Mouse (Mus musculus) cerebellum, adult 2 months (tissue): ENCODE measurements around the gene Zg16. TPM values are rescaled to one million over a fixed set of nuclear protein-coding genes. Genes with fewer than 3 reads are reported as not detected.

Experiments
- DNase-seq, 2 experiments: peaks; one replicate each; pipeline ENCODE4 v3.0.0; 2021
- H3K27ac ChIP-seq: fragments of 200-500 bp; 2 replicates; pipeline ENCODE4 v1.5.1; 2012; ENCODE audit warnings: low read length, control low read depth, inconsistent platforms; ENCODE audit not compliant: insufficient read depth
- H3K27me3 ChIP-seq: fragments of 200-500 bp; 2 replicates; pipeline ENCODE4 v1.6.1; 2012; ENCODE audit warnings: inconsistent platforms, mild to moderate bottlenecking, low read length, moderate library complexity; ENCODE audit not compliant: control insufficient read depth, insufficient read depth
- H3K4me1 ChIP-seq: fragments of 200-500 bp; 2 replicates; pipeline ENCODE4 v1.6.1; 2011; ENCODE audit warnings: low read length; ENCODE audit not compliant: control insufficient read depth, insufficient read depth
- H3K4me3 ChIP-seq: fragments of 200-500 bp; replicated peaks from 2 replicates; pipeline ENCODE3; 2011; ENCODE audit warnings: mild to moderate bottlenecking, low read depth, low read length, control low read depth; ENCODE audit not compliant: insufficient read depth
- CTCF ChIP-seq: fragments of 200-500 bp; IDR thresholded peaks from 2 replicates; pipeline ENCODE4 v1.5.1; 2011; ENCODE audit warnings: low read depth, mild to moderate bottlenecking, control low read depth, low read length, moderate library complexity, borderline replicate concordance; ENCODE audit not compliant: insufficient read depth
- POLR2A ChIP-seq: fragments of 200-500 bp; IDR thresholded peaks from 2 replicates; pipeline ENCODE4 v1.6.1; 2011; ENCODE audit warnings: low read length, control low read depth, borderline replicate concordance; ENCODE audit not compliant: insufficient read depth
- WGBS: fragments of 180-500 bp; shearing (Covaris S2); methylation state at CpG from one replicate; pipeline ENCODE4 v1.1.7; 2018; 5-methylcytosine and 5-hydroxymethylcytosine counted together
- polyA plus RNA-seq: library from polyadenylated mRNA; depleted of rRNA; stranded (reverse); fragments of >200 nt; gene quantifications from 2 replicates; pipeline ENCODE4 v1.2.3, GENCODE M21; 2012

Zg16 gene
- polyA plus RNA-seq, 1 experiment = 0.34 TPM

DNA sequence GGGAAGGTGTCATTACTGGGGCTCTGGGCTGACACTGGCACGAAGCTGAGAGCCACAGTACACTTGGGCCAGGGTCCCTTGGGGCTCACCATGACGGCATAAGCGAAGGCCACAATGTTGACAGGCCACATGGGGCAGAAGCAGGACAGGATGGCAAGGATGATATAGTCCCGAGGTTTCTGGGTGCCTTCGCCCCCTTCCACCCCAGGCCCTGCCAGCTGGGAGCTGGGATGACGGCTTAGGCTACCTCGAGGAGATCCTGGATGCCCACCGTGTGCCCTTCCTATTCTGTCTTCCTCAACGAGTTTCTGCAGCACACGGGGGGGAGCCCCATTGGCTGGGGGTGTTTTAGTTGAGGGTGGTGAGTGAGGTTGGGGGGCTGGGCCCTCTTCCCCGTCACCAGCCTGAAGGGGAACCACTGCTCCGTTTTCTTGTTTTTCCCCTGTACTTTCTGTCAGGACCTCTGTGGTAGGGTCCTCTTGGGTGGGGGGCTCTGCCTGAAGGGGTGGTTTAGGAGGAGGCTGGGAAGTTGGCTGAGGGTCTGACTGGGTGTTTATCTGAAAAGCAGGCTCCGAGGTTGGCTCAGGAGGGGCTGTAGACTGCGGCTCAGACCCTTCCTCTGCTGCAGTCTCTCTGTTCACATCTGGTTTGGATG lies 67.7 kb downstream of the Zg16 start:
- 8% methylated on average over 14 of the region's 14 CpGs for WGBS
- peaks cover 33% of the 10 kb centered on the region for H3K4me1 ChIP-seq

DNA sequence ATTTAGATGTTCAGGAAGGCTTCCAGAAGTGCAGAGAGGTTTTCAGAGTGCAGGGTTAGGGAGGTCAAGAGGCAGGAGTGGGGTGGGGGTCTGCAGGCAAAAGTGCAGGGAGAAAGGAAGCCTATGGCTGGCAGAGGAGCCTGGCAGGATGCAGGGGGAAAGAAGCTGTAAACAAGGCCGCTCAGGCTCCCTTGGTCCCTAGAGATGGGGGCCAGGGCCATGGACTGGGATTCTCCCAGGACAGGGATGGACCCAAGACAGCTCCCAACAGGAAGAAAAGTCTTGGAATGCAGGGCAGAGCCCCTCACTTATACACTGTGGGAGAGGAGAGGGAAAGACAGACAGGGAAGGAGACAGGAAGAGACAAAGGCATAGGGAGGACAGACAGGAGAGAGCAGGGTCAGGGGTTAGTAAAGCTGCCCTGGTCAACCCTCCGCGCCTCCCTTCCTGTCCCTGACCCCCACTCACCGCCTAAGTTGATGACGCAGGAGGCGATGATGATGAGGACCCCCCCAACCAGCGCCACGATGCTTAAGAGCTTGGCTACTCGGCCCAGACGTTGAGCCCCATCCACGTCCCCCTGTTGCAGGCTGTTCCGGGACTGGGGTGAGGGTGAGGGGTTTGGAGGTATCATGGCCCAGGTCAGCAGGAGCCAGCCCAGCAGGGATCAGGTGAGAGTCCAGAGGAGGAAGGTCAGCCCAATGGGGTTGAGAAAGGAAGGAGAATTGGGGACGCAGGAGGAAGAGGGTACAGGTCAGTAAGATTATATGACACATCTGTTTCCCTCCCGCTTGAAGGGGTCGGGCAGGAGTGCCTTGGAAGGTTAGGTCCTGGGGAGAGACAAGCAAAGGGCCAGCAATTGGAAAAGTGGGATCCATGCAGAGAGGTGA lies 68.5 kb downstream of the Zg16 start:
- H3K27ac ChIP-seq = peak overlapping the region; percentile 91
- no peak for TF ChIP-seq CTCF
- no peak for TF ChIP-seq POLR2A
- 39% methylated on average over 15 of the region's 15 CpGs for WGBS
- DNase-seq = peak; percentile 38 to 59
- peaks cover 30% of the 10 kb centered on the region for H3K4me1 ChIP-seq
- H3K27me3 ChIP-seq = no peaks in the 10 kb centered on the region
- H3K4me3 ChIP-seq = peak overlapping the region; percentile 80

More for the DNA sequence above, 67.7 kb downstream of the Zg16 start:
- peak overlapping the region; percentile 91 for H3K27ac ChIP-seq
- H3K27me3 ChIP-seq = no peaks in the 10 kb centered on the region
- no peak for TF ChIP-seq POLR2A
- TF ChIP-seq CTCF = no peak
- no peak for DNase-seq
- H3K4me3 ChIP-seq = peak overlapping the region; percentile 80

DNA sequence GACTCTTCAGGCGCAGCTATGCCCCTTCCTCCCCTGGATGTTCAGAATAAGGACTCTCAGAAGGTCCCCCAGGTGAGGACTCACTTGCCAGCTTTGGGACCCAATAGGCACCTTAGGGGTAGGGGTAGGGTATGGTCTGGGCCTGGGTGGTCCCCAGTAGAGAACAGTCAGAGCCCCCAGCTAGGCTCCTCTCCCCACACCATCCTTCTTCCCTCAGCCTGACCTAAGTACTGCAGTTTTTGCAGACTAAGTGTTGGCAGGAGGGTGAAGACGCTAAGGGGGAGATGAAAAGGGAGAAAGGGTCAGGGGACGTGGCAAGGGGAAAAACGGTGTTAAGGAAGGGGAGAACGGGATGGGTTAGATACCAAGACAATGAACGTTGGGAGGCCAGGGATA lies 69.2 kb downstream of the Zg16 start:
- no peak for TF ChIP-seq CTCF
- no peak for TF ChIP-seq POLR2A
- H3K4me1 ChIP-seq = peaks cover 27% of the 10 kb centered on the region
- peak overlapping the region; percentile 91 for H3K27ac ChIP-seq
- no peaks in the 10 kb centered on the region for H3K27me3 ChIP-seq
- 22% methylated on average over 6 of the region's 6 CpGs for WGBS
- peak overlapping the region; percentile 80 for H3K4me3 ChIP-seq
- DNase-seq = peak in 1 of 2 experiments; percentile 50

DNA sequence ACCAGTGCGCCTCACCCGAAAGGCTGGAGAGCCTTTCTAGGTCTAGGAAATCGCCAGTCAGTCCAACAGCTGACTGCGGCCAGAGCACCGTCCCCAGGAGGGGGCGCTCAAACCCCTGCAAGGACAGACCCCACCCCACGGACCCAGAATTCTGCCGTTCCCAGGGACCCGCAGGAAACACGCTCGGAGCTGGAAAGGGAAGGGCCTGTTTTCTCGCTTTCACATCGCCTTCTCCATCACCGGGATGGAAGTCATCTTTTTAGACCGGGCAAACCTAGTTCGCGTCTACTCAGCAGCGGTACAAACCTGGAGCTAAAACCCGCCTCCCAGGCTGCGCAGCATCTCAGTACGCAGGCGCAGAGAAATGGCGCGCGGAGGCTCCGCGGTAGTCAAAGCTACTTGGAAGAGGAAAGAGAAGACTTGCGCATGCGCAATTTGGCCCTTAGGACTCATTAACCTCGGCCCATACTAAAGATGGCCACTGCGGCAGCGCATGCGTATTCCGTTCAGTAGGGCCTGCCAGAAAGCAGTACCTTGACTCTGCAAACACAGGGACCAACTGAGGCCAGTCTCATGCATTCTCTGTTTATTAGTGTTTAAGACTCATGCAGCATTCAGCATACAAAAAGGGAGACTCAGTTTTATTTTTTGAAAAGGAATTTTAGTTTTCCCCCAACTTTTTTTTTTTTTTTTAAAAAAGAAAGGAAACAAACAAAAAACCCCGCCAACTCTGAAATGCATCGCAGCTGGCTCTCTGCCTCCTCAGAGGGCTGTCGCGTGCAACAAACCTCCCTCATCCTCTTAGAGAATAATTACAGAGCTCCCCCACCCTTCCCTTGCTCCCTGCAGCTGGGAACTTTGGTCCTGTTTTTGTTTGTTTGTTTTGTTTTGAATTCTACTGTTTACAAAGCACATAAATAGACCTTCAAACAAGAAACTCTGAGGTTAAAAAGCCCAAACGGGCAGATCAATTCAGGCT lies 69.9 kb downstream of the Zg16 start, which contains the start of gene Pagr1a:
Gene Pagr1a, minus strand, starts transcription at position 382 of the 979 bp plus-strand sequence.
- peak; percentile 98 for DNase-seq
- H3K4me1 ChIP-seq = peaks cover 28% of the 10 kb centered on the region
- H3K27ac ChIP-seq = peak within 1 kb of the TSS; percentile 98
- H3K27me3 ChIP-seq = no peaks in the 10 kb centered on the region
- WGBS = under 1% methylated on average over 39 of the region's 39 CpGs
- peak; percentile 86 for TF ChIP-seq POLR2A
- TF ChIP-seq CTCF = peak; percentile 74; the same call in 1 of the 2 replicates
- peak within 1 kb of the TSS; percentile 93 for H3K4me3 ChIP-seq

DNA sequence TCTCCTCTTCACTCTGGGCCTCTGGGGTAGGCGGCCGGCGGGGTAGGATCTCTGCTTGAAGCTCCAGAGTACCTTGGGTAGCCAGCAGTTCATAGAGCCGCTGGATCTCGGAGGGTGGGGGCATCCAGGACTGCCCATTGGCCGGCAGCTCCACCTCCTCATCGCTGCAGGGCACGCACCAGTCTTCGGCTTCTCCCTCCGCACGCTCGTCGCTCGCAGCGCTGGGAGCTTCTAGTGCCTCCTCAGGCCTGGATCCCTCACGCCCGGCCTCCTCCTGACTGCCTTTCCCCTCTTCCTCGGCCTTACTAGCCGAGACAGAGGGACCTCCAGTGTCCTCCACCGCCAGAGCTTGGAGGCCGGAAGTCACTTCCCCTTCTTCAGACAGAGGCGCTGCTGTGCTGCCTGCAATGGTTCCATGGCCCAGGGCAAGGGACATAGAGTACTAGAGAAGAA lies 70.6 kb downstream of the Zg16 start:
- Histone ChIP-seq H3K27ac (peak overlapping the region; percentile 98), H3K4me3 (peak overlapping the region; percentile 93), H3K4me1 (peaks cover 26% of the 10 kb centered on the region), H3K27me3 (no peaks in the 10 kb centered on the region)
- peak in 1 of 2 experiments; percentile 76 for DNase-seq
- TF ChIP-seq POLR2A (peak; percentile 49), CTCF (no peak)
- WGBS = under 1% methylated on average over 22 of the region's 22 CpGs

DNA sequence TGATC lies 70.8 kb downstream of the Zg16 start, which contains the start of gene Pagr1b:
Gene Pagr1b, minus strand, starts transcription at position 4 of the 5 bp plus-strand sequence.
- no peak for DNase-seq
- Histone ChIP-seq H3K4me1 (peaks cover 25% of the 10 kb centered on the region), H3K27me3 (no peaks in the 10 kb centered on the region), H3K27ac (peak within 1 kb of the TSS; percentile 98), H3K4me3 (peak within 1 kb of the TSS; percentile 93)
- no peak for TF ChIP-seq CTCF
- TF ChIP-seq POLR2A = no peak

DNA sequence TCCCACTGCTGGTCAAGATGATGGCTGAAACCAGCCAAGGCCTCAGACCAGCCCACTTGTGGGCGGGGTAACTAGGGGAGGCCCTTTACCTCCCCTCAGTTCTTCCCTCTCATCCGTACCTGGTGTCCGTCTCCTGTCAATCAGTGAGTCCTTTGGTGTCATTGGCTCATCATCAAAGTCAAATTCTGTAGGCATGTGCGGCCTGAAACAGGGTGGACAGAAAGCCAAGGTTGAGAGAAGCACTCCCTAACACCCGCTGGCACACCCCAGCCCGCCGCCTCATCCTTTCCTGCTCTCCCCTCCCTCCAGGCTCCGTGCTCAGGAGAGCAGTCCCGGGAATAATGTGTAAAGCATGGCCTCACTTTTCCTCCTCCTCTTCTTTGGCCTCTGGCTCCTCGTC lies 71.0 kb downstream of the Zg16 start:
- Histone ChIP-seq H3K4me1 (peaks cover 25% of the 10 kb centered on the region), H3K27me3 (no peaks in the 10 kb centered on the region), H3K27ac (peak overlapping the region; percentile 98), H3K4me3 (peak overlapping the region; percentile 93)
- 2% methylated on average over 10 of the region's 10 CpGs for WGBS
- peak; percentile 72 to 82 for DNase-seq
- TF ChIP-seq POLR2A (peak; percentile 23; the same call in 1 of the 2 replicates), CTCF (no peak)
